Mouse (Mus musculus) CH12.LX (cell line): ENCODE results near the gene Il34.

ENCODE experiments used
- CHD2 ChIP-seq: IDR thresholded peaks from 2 replicates; pipeline ENCODE4 v1.6.1; 2011; ENCODE audit warnings: low read length, improper control_type of control experiment
- CTCF ChIP-seq, 2 experiments: IDR thresholded peaks in 1 of 2; conservative IDR thresholded peaks in 1 of 2; 2 replicates each; pipeline ENCODE4 v1.5.1; 2011 to 2012; ENCODE audit warnings: low read depth in 2 of 2, low read length in 2 of 2, improper control_type of control experiment in 1 of 2, inconsistent platforms in 1 of 2, mild to moderate bottlenecking in 1 of 2, moderate library complexity in 1 of 2
- HCFC1 ChIP-seq: IDR thresholded peaks from 2 replicates; pipeline ENCODE4 v1.6.1; 2012; ENCODE audit warnings: low read depth, mild to moderate bottlenecking, inconsistent platforms, low read length, improper control_type of control experiment
- JUN ChIP-seq: IDR thresholded peaks from 2 replicates; pipeline ENCODE4 v1.6.1; 2011; ENCODE audit warnings: low read depth, mild to moderate bottlenecking, low read length, improper control_type of control experiment, moderate library complexity; ENCODE audit not compliant: insufficient read depth
- MAFK ChIP-seq: IDR thresholded peaks from 2 replicates; pipeline ENCODE4 v1.6.1; 2011; ENCODE audit warnings: low read length, improper control_type of control experiment; ENCODE audit not compliant: insufficient replicate concordance
- MAX ChIP-seq: IDR thresholded peaks from 2 replicates; pipeline ENCODE4 v1.6.1; 2011; ENCODE audit warnings: low read length, improper control_type of control experiment
- MEF2A ChIP-seq: IDR thresholded peaks from 2 replicates; pipeline ENCODE4 v1.6.1; 2014; ENCODE audit warnings: low read depth, mild to moderate bottlenecking, inconsistent platforms, low read length, improper control_type of control experiment, borderline replicate concordance
- POLR2A ChIP-seq: IDR thresholded peaks from 2 replicates; pipeline ENCODE4 v1.6.1; 2011; ENCODE audit warnings: low read depth, mild to moderate bottlenecking, improper control_type of control experiment, low read length
- RAD21 ChIP-seq: IDR thresholded peaks from 2 replicates; pipeline ENCODE4 v1.6.1; 2011; ENCODE audit warnings: low read depth, mild to moderate bottlenecking, low read length, improper control_type of control experiment, moderate library complexity
- RCOR1 ChIP-seq: conservative IDR thresholded peaks from 2 replicates; pipeline ENCODE4 v1.6.1; 2012; ENCODE audit warnings: low read depth, mild to moderate bottlenecking, inconsistent platforms, low read length, improper control_type of control experiment
- SMC3 ChIP-seq: IDR thresholded peaks from 2 replicates; pipeline ENCODE4 v1.6.1; 2011; ENCODE audit warnings: low read depth, low read length, improper control_type of control experiment
- TCF12 ChIP-seq: IDR thresholded peaks from 2 replicates; pipeline ENCODE4 v1.6.1; 2014; ENCODE audit warnings: low read depth, mild to moderate bottlenecking, inconsistent platforms, low read length, improper control_type of control experiment
- ZMIZ1 ChIP-seq: IDR thresholded peaks from 2 replicates; pipeline ENCODE4 v1.6.1; 2012; ENCODE audit warnings: low read depth, mild to moderate bottlenecking, inconsistent platforms, low read length, improper control_type of control experiment

DNA sequence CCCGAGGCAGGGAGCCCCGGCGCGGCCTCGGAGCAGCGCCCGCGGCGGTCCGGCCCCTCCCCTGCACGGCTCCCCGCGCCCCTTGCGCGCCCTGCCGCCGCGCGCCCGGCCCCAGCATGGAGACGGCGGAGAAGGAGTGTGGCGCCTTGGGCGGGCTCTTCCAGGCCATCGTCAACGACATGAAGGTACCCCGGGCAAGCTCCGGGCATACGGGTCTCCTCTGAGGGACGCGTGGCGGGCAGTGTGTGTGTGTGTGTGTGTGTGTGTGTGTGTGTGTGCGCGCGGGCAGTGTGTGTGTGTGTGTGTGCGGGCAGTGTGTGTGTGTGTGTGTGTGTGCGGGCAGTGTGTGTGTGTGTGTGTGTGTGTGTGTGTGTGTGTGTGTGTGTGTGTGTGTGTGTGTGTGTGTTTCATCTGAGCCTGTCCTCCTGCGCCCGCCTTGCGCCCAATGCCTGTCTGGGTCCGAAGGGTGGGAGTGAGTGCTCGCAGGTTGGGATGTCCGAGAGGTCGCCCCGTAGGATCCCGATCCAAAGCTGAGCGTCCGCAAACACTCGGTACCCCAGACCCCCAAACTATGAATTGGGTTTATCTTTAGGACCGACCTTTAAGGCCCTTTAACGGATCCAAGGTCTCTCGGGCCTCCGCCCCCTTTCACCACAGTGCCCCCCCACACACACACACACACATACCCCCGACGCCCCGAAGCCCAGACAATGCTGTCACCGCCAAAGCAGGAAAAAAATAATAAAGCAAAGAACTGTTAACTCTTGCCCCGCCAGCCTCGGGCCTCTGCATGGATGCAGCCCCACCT lies 83.9 kb downstream of the Il34 start:
- TF ChIP-seq POLR2A (no peak), MAFK (no peak), JUN (no peak), CTCF (conservative IDR thresholded peaks at IDR 0.05 in 1 of 2, IDR thresholded peaks at IDR 0.05 in 1 of 2; ENCODE audit: low read depth in 2 of 2, low read length in 2 of 2) (no peak), TCF12 (no peak), ZMIZ1 (no peak), SMC3 (no peak), RCOR1 (no peak), HCFC1 (no peak), CHD2 (no peak), MEF2A (no peak), RAD21 (no peak), MAX (no peak)
